Mouse (Mus musculus): ENCODE data around the gene Map3k4.

GRCm38 (mm10) chr17:12307251-12308135, 11.1 kb downstream of the Map3k4 start:
- TF ChIP-seq CTCF (IDR thresholded peaks at IDR 0.05; ENCODE audit: low read depth) = peak; percentile 21; the same call in 1 of the 2 replicates
- no peak for TF ChIP-seq EP300 (IDR thresholded peaks at IDR 0.05; ENCODE audit: low read depth)
